Mouse (Mus musculus): ENCODE measurements around the gene Oaz2. TPM values are rescaled to one million over a fixed set of nuclear protein-coding genes. Genes with fewer than 3 reads are reported as not detected.
A peak's percentile ranks its signal among the peaks of the same experiment; 100 is the strongest.
"Not testable (repeated sequence)": the region's sequence is repeated elsewhere in the genome, so short reads cannot be mapped to it uniquely, and the experiment has no call there.

The Oaz2 gene
- polyA plus RNA-seq, 1 experiment from 2014 or later: 308 TPM

- Histone ChIP-seq H3K27ac (no peak overlapping the region), H3K36me3 (no peaks in the 10 kb centered on the region), H3K9ac (no peak overlapping the region), H3K27me3 (peaks cover 4% of the 10 kb centered on the region), H3K9me3 (replicated peaks) (no peaks in the 10 kb centered on the region), H3K4me2 (no peak overlapping the region), H3K4me1 (peaks cover 43% of the 10 kb centered on the region), H3K4me3 (replicated peaks) (no peak overlapping the region)
- 88% methylated on average over 4 of the region's 4 CpGs for WGBS
- no peak for ATAC-seq (replicated peaks; ENCODE audit: low FRiP score)
Measured at GRCm38 (mm10) chr9:65636926-65637325, 30.9 kb upstream of the Oaz2 start.

- Histone ChIP-seq H3K27me3 (no peaks in the 10 kb centered on the region), H3K9ac (no peak overlapping the region), H3K36me3 (no peaks in the 10 kb centered on the region), H3K9me3 (replicated peaks) (no peaks in the 10 kb centered on the region), H3K27ac (peak overlapping the region; percentile 33; the same call in 1 of the 2 replicates), H3K4me1 (peaks cover 43% of the 10 kb centered on the region), H3K4me2 (no peak overlapping the region), H3K4me3 (replicated peaks) (no peak overlapping the region)
- ATAC-seq (replicated peaks; ENCODE audit: low FRiP score): no peak
- WGBS: 49% methylated on average over 5 of the region's 5 CpGs
Measured at GRCm38 (mm10) chr9:65639065-65639464, 28.7 kb upstream of the Oaz2 start.

- H3K36me3 ChIP-seq: no peaks in the 10 kb centered on the region
- no peaks in the 10 kb centered on the region for H3K9me3 ChIP-seq (replicated peaks)
- H3K27me3 ChIP-seq: no peaks in the 10 kb centered on the region
- H3K9ac ChIP-seq: no peak overlapping the region
- peak overlapping the region; percentile 39 for H3K27ac ChIP-seq
- peak; percentile 63 for ATAC-seq (replicated peaks; ENCODE audit: low FRiP score)
- WGBS: 5% methylated on average over 5 of the region's 5 CpGs
- no peak overlapping the region for H3K4me3 ChIP-seq (replicated peaks)
- H3K4me2 ChIP-seq: peak overlapping the region; percentile 41; the same call in 1 of the 2 replicates
- peaks cover 54% of the 10 kb centered on the region for H3K4me1 ChIP-seq
Measured at GRCm38 (mm10) chr9:65640838-65641410, 26.9 kb upstream of the Oaz2 start.

GRCm38 (mm10) chr9:65641446-65642052 is 26.3 kb upstream of the Oaz2 start:
- Histone ChIP-seq H3K4me3 (replicated peaks) (no peak overlapping the region), H3K4me1 (peaks cover 58% of the 10 kb centered on the region), H3K27ac (peak overlapping the region; percentile 39; the same call in 1 of the 2 replicates), H3K9ac (0 out of 2 replicates have a peak overlapping the region, but pooled peaks have one; percentile 8), H3K36me3 (no peaks in the 10 kb centered on the region), H3K27me3 (no peaks in the 10 kb centered on the region), H3K4me2 (peak overlapping the region; percentile 41), H3K9me3 (replicated peaks) (no peaks in the 10 kb centered on the region)
- no peak for ATAC-seq (replicated peaks; ENCODE audit: low FRiP score)
- WGBS: 9% methylated on average over 12 of the region's 12 CpGs

- no peaks in the 10 kb centered on the region for H3K9me3 ChIP-seq (replicated peaks)
- peaks cover 58% of the 10 kb centered on the region for H3K4me1 ChIP-seq
- ATAC-seq (replicated peaks; ENCODE audit: low FRiP score): no peak
- H3K4me3 ChIP-seq (replicated peaks): no peak overlapping the region
- no peaks in the 10 kb centered on the region for H3K27me3 ChIP-seq
- no peak overlapping the region for H3K4me2 ChIP-seq
- no peak overlapping the region for H3K9ac ChIP-seq
- H3K27ac ChIP-seq: no peak overlapping the region
- H3K36me3 ChIP-seq: no peaks in the 10 kb centered on the region
Measured at GRCm38 (mm10) chr9:65642546-65642945, 25.3 kb upstream of the Oaz2 start.

GRCm38 (mm10) chr9:65644960-65645359 is 22.8 kb upstream of the Oaz2 start:
- ATAC-seq (replicated peaks; ENCODE audit: low FRiP score): no peak
- 91% methylated on average over 4 of the region's 4 CpGs for WGBS

GRCm38 (mm10) chr9:65645984-65646383 is 21.8 kb upstream of the Oaz2 start:
- Histone ChIP-seq H3K27me3 (no peaks in the 10 kb centered on the region), H3K4me1 (peaks cover 46% of the 10 kb centered on the region), H3K4me2 (no peak overlapping the region), H3K9me3 (replicated peaks) (no peaks in the 10 kb centered on the region), H3K36me3 (no peaks in the 10 kb centered on the region), H3K4me3 (replicated peaks) (no peak overlapping the region), H3K9ac (no peak overlapping the region), H3K27ac (peak overlapping the region; percentile 70)
- WGBS: 24% methylated on average over 3 of the region's 3 CpGs
- ATAC-seq (replicated peaks; ENCODE audit: low FRiP score): no peak; the same call in 1 of the 2 replicates

More at GRCm38 (mm10) chr9:65644960-65645359, 22.8 kb upstream of the Oaz2 start:
- no peaks in the 10 kb centered on the region for H3K36me3 ChIP-seq
- no peak overlapping the region for H3K4me3 ChIP-seq (replicated peaks)
- peaks cover 46% of the 10 kb centered on the region for H3K4me1 ChIP-seq
- no peak overlapping the region for H3K9ac ChIP-seq
- no peak overlapping the region for H3K27ac ChIP-seq
- H3K27me3 ChIP-seq: no peaks in the 10 kb centered on the region
- no peak overlapping the region for H3K4me2 ChIP-seq
- no peaks in the 10 kb centered on the region for H3K9me3 ChIP-seq (replicated peaks)

- Histone ChIP-seq H3K27me3 (no peaks in the 10 kb centered on the region), H3K4me3 (replicated peaks) (no peak overlapping the region), H3K4me1 (peaks cover 42% of the 10 kb centered on the region), H3K9me3 (replicated peaks) (no peaks in the 10 kb centered on the region), H3K36me3 (no peaks in the 10 kb centered on the region), H3K4me2 (no peak overlapping the region), H3K9ac (no peak overlapping the region), H3K27ac (no peak overlapping the region)
- no peak for ATAC-seq (replicated peaks; ENCODE audit: low FRiP score)
- WGBS: 87% methylated on average over 2 of the region's 2 CpGs
Measured at GRCm38 (mm10) chr9:65646782-65647181, 21.0 kb upstream of the Oaz2 start.

GRCm38 (mm10) chr9:65648730-65649129 is 19.1 kb upstream of the Oaz2 start:
- WGBS: 90% methylated on average over 13 of the region's 13 CpGs

GRCm38 (mm10) chr9:65649997-65650396 is 17.8 kb upstream of the Oaz2 start:
- Histone ChIP-seq H3K27me3 (no peaks in the 10 kb centered on the region), H3K4me1 (peaks cover 33% of the 10 kb centered on the region), H3K36me3 (no peaks in the 10 kb centered on the region), H3K4me3 (replicated peaks) (no peak overlapping the region), H3K9me3 (replicated peaks) (no peaks in the 10 kb centered on the region), H3K9ac (no peak overlapping the region), H3K4me2 (no peak overlapping the region), H3K27ac (peak overlapping the region; percentile 77)
- no peak for ATAC-seq (replicated peaks; ENCODE audit: low FRiP score)
- 19% methylated on average over 1 of the region's 1 CpGs for WGBS

More at GRCm38 (mm10) chr9:65648730-65649129, 19.1 kb upstream of the Oaz2 start:
- Histone ChIP-seq H3K4me1 (peaks cover 34% of the 10 kb centered on the region), H3K9me3 (replicated peaks) (no peaks in the 10 kb centered on the region), H3K4me3 (replicated peaks) (no peak overlapping the region), H3K9ac (no peak overlapping the region), H3K36me3 (no peaks in the 10 kb centered on the region), H3K27me3 (no peaks in the 10 kb centered on the region), H3K4me2 (no peak overlapping the region), H3K27ac (no peak overlapping the region)
- ATAC-seq (replicated peaks; ENCODE audit: low FRiP score): no peak

GRCm38 (mm10) chr9:65651957-65652356 is 15.8 kb upstream of the Oaz2 start:
- H3K27me3 ChIP-seq; ATAC-seq (replicated peaks; ENCODE audit: low FRiP score); H3K9ac ChIP-seq; H3K36me3 ChIP-seq; H3K27ac ChIP-seq; H3K9me3 ChIP-seq (replicated peaks); H3K4me2 ChIP-seq; H3K4me3 ChIP-seq (replicated peaks): not testable (repeated sequence)
- H3K4me1 ChIP-seq: peaks cover 19% of the 10 kb centered on the region
- 87% methylated on average over 1 of the region's 1 CpGs for WGBS

GRCm38 (mm10) chr9:65653741-65654140 is 14.1 kb upstream of the Oaz2 start:
- Histone ChIP-seq H3K36me3 (no peaks in the 10 kb centered on the region), H3K27me3 (no peaks in the 10 kb centered on the region), H3K4me3 (replicated peaks) (no peak overlapping the region), H3K9ac (no peak overlapping the region), H3K4me1 (peaks cover 19% of the 10 kb centered on the region), H3K27ac (no peak overlapping the region), H3K4me2 (no peak overlapping the region), H3K9me3 (replicated peaks) (no peaks in the 10 kb centered on the region)
- no peak for ATAC-seq (replicated peaks; ENCODE audit: low FRiP score)
- WGBS: 82% methylated on average over 4 of the region's 4 CpGs
